Mouse (Mus musculus): ENCODE measurements around the gene Tcta.

The Tcta gene

GRCm38 (mm10) chr9:108305629-108306520 lies at the start of gene Tcta, which contains the start of gene Rhoa:
Tcta (minus strand) TSS chr9:108306160.
Rhoa (plus strand) TSS chr9:108306129.
- CTCF ChIA-PET = no interaction called here

- CTCF ChIA-PET = interaction anchor here (0.9 kb wide), 2 partner anchors 12 to 48 kb away, joined by 3 to 14 read pairs; no protein-coding TSS in a partner anchor
These were observed 43.8 kb upstream of the Tcta start for GRCm38 (mm10) chr9:108349727-108350126.

- CTCF ChIA-PET = interaction anchor here (0.7 to 1.1 kb wide), 4 partner anchors 41 to 642 kb away, joined by 3 to 7 read pairs (median 4); no protein-coding TSS in a partner anchor
These were observed 42.3 kb upstream of the Tcta start for GRCm38 (mm10) chr9:108348290-108348680.

GRCm38 (mm10) chr9:108347540-108348289 lies 41.8 kb upstream of the Tcta start, which contains the start of gene Usp4:
Usp4 (plus strand) TSS chr9:108347853.
- CTCF ChIA-PET = interaction anchor here (0.7 to 1.1 kb wide), 5 partner anchors 11 to 643 kb away, joined by 3 to 7 read pairs (median 4); no protein-coding TSS in a partner anchor

- CTCF ChIA-PET = no interaction called here
These were observed 41.1 kb upstream of the Tcta start for GRCm38 (mm10) chr9:108347024-108347423.

- CTCF ChIA-PET = no interaction called here
These were observed 38.5 kb upstream of the Tcta start for GRCm38 (mm10) chr9:108344471-108344870.

GRCm38 (mm10) chr9:108343835-108344234 lies 37.9 kb upstream of the Tcta start:
- CTCF ChIA-PET = no interaction called here

GRCm38 (mm10) chr9:108343331-108343730 lies 37.4 kb upstream of the Tcta start:
- CTCF ChIA-PET = interaction anchor here (0.8 kb wide), 1 partner anchor 128 kb away, joined by 13 read pairs; no protein-coding TSS in a partner anchor

GRCm38 (mm10) chr9:108342301-108342831 lies 36.4 kb upstream of the Tcta start:
- CTCF ChIA-PET = interaction anchor here (0.6 to 0.8 kb wide), 3 partner anchors 21 to 127 kb away, joined by 3 to 13 read pairs (median 3); no protein-coding TSS in a partner anchor

GRCm38 (mm10) chr9:108341801-108342200 lies 35.8 kb upstream of the Tcta start:
- CTCF ChIA-PET = interaction anchor here (0.7 kb wide), 1 partner anchor 20 kb away, joined by 3 read pairs; no protein-coding TSS in a partner anchor

- CTCF ChIA-PET = no interaction called here
These were observed 35.1 kb upstream of the Tcta start for GRCm38 (mm10) chr9:108341139-108341475.

- CTCF ChIA-PET = no interaction called here
These were observed 34.5 kb upstream of the Tcta start for GRCm38 (mm10) chr9:108340258-108341138.

GRCm38 (mm10) chr9:108339886-108340257 lies 33.9 kb upstream of the Tcta start:
- CTCF ChIA-PET = no interaction called here

GRCm38 (mm10) chr9:108338886-108339781 lies 33.2 kb upstream of the Tcta start, which contains the start of gene Gpx1:
Gpx1 (plus strand) TSS chr9:108338903.
- CTCF ChIA-PET = interaction anchor here (0.9 kb wide), 1 partner anchor 55 kb away, joined by 3 read pairs; no protein-coding TSS in a partner anchor

GRCm38 (mm10) chr9:108338551-108338885 lies 32.6 kb upstream of the Tcta start:
- CTCF ChIA-PET = interaction anchor here (0.7 to 0.9 kb wide), 2 partner anchors 34 to 54 kb away, joined by 3 read pairs; no protein-coding TSS in a partner anchor

GRCm38 (mm10) chr9:108337848-108338550 lies 32.0 kb upstream of the Tcta start:
- CTCF ChIA-PET = interaction anchor here (0.7 to 0.9 kb wide), 2 partner anchors 33 to 54 kb away, joined by 3 read pairs; no protein-coding TSS in a partner anchor

GRCm38 (mm10) chr9:108325811-108326210 lies 19.9 kb upstream of the Tcta start:
- CTCF ChIA-PET = interaction anchor here (0.7 kb wide), 1 partner anchor 8 kb away, joined by 4 read pairs; no protein-coding TSS in a partner anchor

- CTCF ChIA-PET = no interaction called here
These were observed 18.8 kb upstream of the Tcta start for GRCm38 (mm10) chr9:108324784-108325183.

- CTCF ChIA-PET = interaction anchor here (0.7 kb wide), 1 partner anchor 20 kb away, joined by 3 read pairs; no protein-coding TSS in a partner anchor
These were observed 16.1 kb upstream of the Tcta start for GRCm38 (mm10) chr9:108322054-108322453.
